Mouse (Mus musculus) E14TG2a.4 (cell line): ENCODE results near the gene Rps6kc1.

ENCODE experiments used
- CTCF ChIP-seq: conservative IDR thresholded peaks from 2 replicates; pipeline ENCODE4 v1.5.1; 2014; ENCODE audit warnings: low read length
- NANOG ChIP-seq: IDR thresholded peaks from 2 replicates; pipeline ENCODE4 v1.6.1; 2014; ENCODE audit warnings: borderline replicate concordance, low read length, mixed read lengths

GRCm38 (mm10) chr1:190816141-190816540, 95.4 kb downstream of the Rps6kc1 start:
- no peak for TF ChIP-seq CTCF
- no peak for TF ChIP-seq NANOG
